Mouse (Mus musculus): ENCODE data around the gene Agfg1.
"Not testable (repeated sequence)": the region's sequence is repeated elsewhere in the genome, so short reads cannot be mapped to it uniquely, and the experiment has no call there.

Gene Agfg1

GRCm38 (mm10) chr1:82858236-82858635 lies 19.0 kb downstream of the Agfg1 start:
- in situ Hi-C loops (cut with MboI; ENCODE audit: low pct_unique_long_range_greater_than_20kb in 1 of 2, low sequenced_read_pairs in 2 of 2, unreplicated experiment in 1 of 2): no loop called here

- in situ Hi-C loops (cut with MboI; ENCODE audit: low pct_unique_long_range_greater_than_20kb in 1 of 2, low sequenced_read_pairs in 2 of 2, unreplicated experiment in 1 of 2): no loop called here
Measured at GRCm38 (mm10) chr1:82860391-82860790, 21.1 kb downstream of the Agfg1 start.

- in situ Hi-C loops (cut with MboI; ENCODE audit: low pct_unique_long_range_greater_than_20kb in 1 of 2, low sequenced_read_pairs in 2 of 2, unreplicated experiment in 1 of 2): no loop called here
Measured at GRCm38 (mm10) chr1:82870202-82870601, 30.9 kb downstream of the Agfg1 start.

GRCm38 (mm10) chr1:82879172-82879571 lies 39.9 kb downstream of the Agfg1 start:
- in situ Hi-C loops (cut with MboI; ENCODE audit: low pct_unique_long_range_greater_than_20kb in 1 of 2, low sequenced_read_pairs in 2 of 2, unreplicated experiment in 1 of 2): no loop called here

GRCm38 (mm10) chr1:82880196-82880595 lies 40.9 kb downstream of the Agfg1 start:
- in situ Hi-C loops (cut with MboI; ENCODE audit: low pct_unique_long_range_greater_than_20kb in 1 of 2, low sequenced_read_pairs in 2 of 2, unreplicated experiment in 1 of 2): no loop called here

- in situ Hi-C loops (cut with MboI; ENCODE audit: low pct_unique_long_range_greater_than_20kb in 1 of 2, low sequenced_read_pairs in 2 of 2, unreplicated experiment in 1 of 2): no loop called here
Measured at GRCm38 (mm10) chr1:82893269-82893668, 54.0 kb downstream of the Agfg1 start.

- in situ Hi-C loops (cut with MboI; ENCODE audit: low pct_unique_long_range_greater_than_20kb in 1 of 2, low sequenced_read_pairs in 2 of 2, unreplicated experiment in 1 of 2): no loop called here
Measured at GRCm38 (mm10) chr1:82900567-82900966, 61.3 kb downstream of the Agfg1 start.

GRCm38 (mm10) chr1:82901201-82901600 lies 61.9 kb downstream of the Agfg1 start:
- in situ Hi-C loops (cut with MboI; ENCODE audit: low pct_unique_long_range_greater_than_20kb in 1 of 2, low sequenced_read_pairs in 2 of 2, unreplicated experiment in 1 of 2): no loop called here

- in situ Hi-C loops (cut with MboI; ENCODE audit: low pct_unique_long_range_greater_than_20kb in 1 of 2, low sequenced_read_pairs in 2 of 2, unreplicated experiment in 1 of 2): no loop called here
Measured at GRCm38 (mm10) chr1:82905886-82906285, 66.6 kb downstream of the Agfg1 start.

- in situ Hi-C loops (cut with MboI; ENCODE audit: low pct_unique_long_range_greater_than_20kb in 1 of 2, low sequenced_read_pairs in 2 of 2, unreplicated experiment in 1 of 2): no loop called here
Measured at GRCm38 (mm10) chr1:82913025-82913424, 73.7 kb downstream of the Agfg1 start, which contains the start of gene A030005L19Rik. Gene A030005L19Rik, plus strand, starts transcription at chr1:82913325.

- in situ Hi-C loops (cut with MboI; ENCODE audit: low pct_unique_long_range_greater_than_20kb in 1 of 2, low sequenced_read_pairs in 2 of 2, unreplicated experiment in 1 of 2): not testable (repeated sequence)
Measured at GRCm38 (mm10) chr1:82913434-82913833, 74.2 kb downstream of the Agfg1 start.

GRCm38 (mm10) chr1:82924650-82925049 lies 85.4 kb downstream of the Agfg1 start, which contains the start of gene A030014E15Rik:
Gene A030014E15Rik, plus strand, starts transcription at chr1:82924917.
- in situ Hi-C loops (cut with MboI; ENCODE audit: low pct_unique_long_range_greater_than_20kb in 1 of 2, low sequenced_read_pairs in 2 of 2, unreplicated experiment in 1 of 2): no loop called here

- in situ Hi-C loops (cut with MboI; ENCODE audit: low pct_unique_long_range_greater_than_20kb in 1 of 2, low sequenced_read_pairs in 2 of 2, unreplicated experiment in 1 of 2): not testable (repeated sequence)
Measured at GRCm38 (mm10) chr1:82930558-82930957, 91.3 kb downstream of the Agfg1 start.

- in situ Hi-C loops (cut with MboI; ENCODE audit: low pct_unique_long_range_greater_than_20kb in 1 of 2, low sequenced_read_pairs in 2 of 2, unreplicated experiment in 1 of 2): not testable (repeated sequence)
Measured at GRCm38 (mm10) chr1:82931326-82931725, 92.0 kb downstream of the Agfg1 start, which contains the start of gene Gm6217. Gene Gm6217, minus strand, starts transcription at chr1:82931399.

GRCm38 (mm10) chr1:82938666-82939065 lies 99.4 kb downstream of the Agfg1 start:
- in situ Hi-C loops (cut with MboI; ENCODE audit: low pct_unique_long_range_greater_than_20kb in 1 of 2, low sequenced_read_pairs in 2 of 2, unreplicated experiment in 1 of 2): no loop called here

- in situ Hi-C loops (cut with MboI; ENCODE audit: low pct_unique_long_range_greater_than_20kb in 1 of 2, low sequenced_read_pairs in 2 of 2, unreplicated experiment in 1 of 2): not testable (repeated sequence)
Measured at GRCm38 (mm10) chr1:82942505-82942904, 103.2 kb downstream of the Agfg1 start.

- in situ Hi-C loops (cut with MboI; ENCODE audit: low pct_unique_long_range_greater_than_20kb in 1 of 2, low sequenced_read_pairs in 2 of 2, unreplicated experiment in 1 of 2): not testable (repeated sequence)
Measured at GRCm38 (mm10) chr1:82943295-82943694, 104.0 kb downstream of the Agfg1 start, which contains the start of gene A030003K21Rik. Gene A030003K21Rik, minus strand, starts transcription at chr1:82943388.

- in situ Hi-C loops (cut with MboI; ENCODE audit: low pct_unique_long_range_greater_than_20kb in 1 of 2, low sequenced_read_pairs in 2 of 2, unreplicated experiment in 1 of 2): not testable (repeated sequence)
Measured at GRCm38 (mm10) chr1:82946029-82946428, 106.7 kb downstream of the Agfg1 start.

- in situ Hi-C loops (cut with MboI; ENCODE audit: low pct_unique_long_range_greater_than_20kb in 1 of 2, low sequenced_read_pairs in 2 of 2, unreplicated experiment in 1 of 2): no loop called here
Measured at GRCm38 (mm10) chr1:82948601-82949000, 109.3 kb downstream of the Agfg1 start.
